ENCODE assay signal across 14 mouse cellular contexts in genomic region chr12:25344354-25344753, GRCm38 (mm10).
DNase-seq lines count a peak whose midpoint lies in the region; ATAC-seq and TF ChIP-seq lines count a peak whose summit lies in the region.
"Had no signal": no experiment of that assay in that cellular context is flagged by ENCODE, and none has a peak within 500 bp of the region (broad histone marks: within the 10 kb centered on the region; RNA-seq: fewer than 3 reads in every experiment).

No protein-coding gene starts in this region.

- H3K4me1 ChIP-seq in liver, embryonic 12.5 days: no peaks in the 10 kb centered on the region

- H3K36me3 ChIP-seq in liver, embryonic 12.5 days: no peaks in the 10 kb centered on the region

- no peaks in the 10 kb centered on the region for H3K27me3 ChIP-seq in liver, embryonic 12.5 days (replicated peaks)
- H3K27me3 ChIP-seq: CH12.LX had no signal

- intact Hi-C loops in left cerebral cortex, adult 2 months (cut with DNase I): loop anchor here (5.0 kb wide), 1 partner anchor 247 kb away; the partner anchor contains the start of gene Id2

- 79% methylated on average over 17 of the region's 17 CpGs for WGBS in liver, embryonic 12.5 days (ENCODE audit: insufficient replicate concordance)

- DNase-seq in left cerebral cortex, adult 2 months (ENCODE audit: extremely low spot score in 1 of 2, low spot score in 2 of 2): peak; percentile 15 to 24
- no peak for DNase-seq in left cerebral cortex, adult 11 months (ENCODE audit: low spot score)
- peak; percentile 41 for DNase-seq in layer of hippocampus, adult 11-12 months (ENCODE audit: low spot score)
- DNase-seq in layer of hippocampus, adult 9-11 months: peak; percentile 70
- DNase-seq in right cerebral cortex, postnatal 10 days (ENCODE audit: low spot score in 2 of 2): peak; percentile 29 to 30
- DNase-seq in thymus, postnatal 36 days: no peak
- DNase-seq: cerebellum, adult 8-10 months; embryo, embryonic 11 days; thymus, adult 2 months had no signal

- H3K9me3 ChIP-seq in liver, embryonic 12.5 days (replicated peaks): no peaks in the 10 kb centered on the region

- H3K4me2 ChIP-seq in liver, embryonic 12.5 days: no peak overlapping the region

- H3K9ac ChIP-seq in liver, embryonic 12.5 days: no peak overlapping the region

- TF ChIP-seq CTCF in left cerebral cortex, adult 2 months (IDR thresholded peaks at IDR 0.05): no peak

- ATAC-seq in liver, embryonic 12.5 days: no peak
- ATAC-seq: activated CD4-positive, CD25-positive, alpha-beta regulatory T cell, adult 4 months; lung, postnatal 0 days had no signal

- no peak overlapping the region for H3K4me3 ChIP-seq in left cerebral cortex, adult 2 months
- H3K4me3 ChIP-seq in liver, embryonic 12.5 days: no peak overlapping the region
- H3K4me3 ChIP-seq: myocyte had no signal

- H3K27ac ChIP-seq in left cerebral cortex, adult 2 months: 0 out of 2 replicates have a peak overlapping the region, but pooled peaks have one; percentile 24
- no peak overlapping the region for H3K27ac ChIP-seq in liver, embryonic 12.5 days

Comparison
In these comparisons a context has a peak if more than half of its experiments do, and no peak if none do; other contexts are left out.
1. DNase-seq: peak in left cerebral cortex, adult 2 months (2 of 2), layer of hippocampus, adult 11-12 months (single experiment), layer of hippocampus, adult 9-11 months (single experiment) and right cerebral cortex, postnatal 10 days (2 of 2); none in left cerebral cortex, adult 11 months (single experiment) and thymus, postnatal 36 days (0 of 2).